In genomic region chr10:118370443-118370842, GRCm38 (mm10) we compare ENCODE assay signal across 8 mouse cellular contexts. TPM values are rescaled to one million over a fixed set of nuclear protein-coding genes. Genes with fewer than 3 reads are reported as not detected.
DNase-seq lines count a peak whose midpoint lies in the region; ATAC-seq and TF ChIP-seq lines count a peak whose summit lies in the region.

No protein-coding gene starts in this region.

- H3K9me3 ChIP-seq in heart, embryonic 12.5 days (replicated peaks), result 0 out of 2 replicates have a peak, but pooled peaks cover 5% of the 10 kb centered on the region
- H3K9me3 ChIP-seq in kidney, embryonic 16.5 days (ENCODE audit: low read length), result no peaks in the 10 kb centered on the region

- no peaks in the 10 kb centered on the region for H3K4me1 ChIP-seq in bone marrow macrophage, adult 2 months (ENCODE audit: control insufficient read depth, insufficient read depth, low read length)
- no peaks in the 10 kb centered on the region for H3K4me1 ChIP-seq in embryonic fibroblast, embryonic 13.5 days (ENCODE audit: control insufficient read depth, insufficient read depth, low read length)
- H3K4me1 ChIP-seq in heart, embryonic 12.5 days (replicated peaks), result no peaks in the 10 kb centered on the region
- no peaks in the 10 kb centered on the region for H3K4me1 ChIP-seq in kidney, embryonic 16.5 days (ENCODE audit: insufficient read depth, low read length)

- no peak overlapping the region for H3K4me3 ChIP-seq in bone marrow macrophage, adult 2 months (ENCODE audit: insufficient read depth, low read length)
- no peak overlapping the region for H3K4me3 ChIP-seq in embryonic fibroblast, embryonic 13.5 days (ENCODE audit: insufficient read depth, low read length)
- no peak overlapping the region for H3K4me3 ChIP-seq in heart, embryonic 12.5 days
- 0 out of 2 replicates have a peak overlapping the region, but pooled peaks have one; percentile 23 for H3K4me3 ChIP-seq in kidney, embryonic 16.5 days (ENCODE audit: low read length)
- H3K4me3 ChIP-seq in myocyte, result no peak overlapping the region

- no peak for TF ChIP-seq POLR2A in bone marrow macrophage, adult 2 months (IDR thresholded peaks at IDR 0.05; ENCODE audit: borderline replicate concordance, low read depth, low read length)
- TF ChIP-seq POLR2A in embryonic fibroblast, embryonic 13.5 days (IDR thresholded peaks at IDR 0.05; ENCODE audit: low read depth, low read length), result no peak
- no peak for TF ChIP-seq POLR2A in myocyte (IDR thresholded peaks at IDR 0.05; ENCODE audit: insufficient read length, low read depth)

- H3K9ac ChIP-seq in heart, embryonic 12.5 days, result no peak overlapping the region
- peak overlapping the region; percentile 54; the same call in 1 of the 2 replicates for H3K9ac ChIP-seq in kidney, embryonic 16.5 days (replicated peaks; ENCODE audit: low read length)

- H3K4me2 ChIP-seq in heart, embryonic 12.5 days, result peak overlapping the region; percentile 45
- peak overlapping the region; percentile 48 for H3K4me2 ChIP-seq in kidney, embryonic 16.5 days (replicated peaks; ENCODE audit: low read depth, low read length)
- peak overlapping the region; percentile 63 for H3K4me2 ChIP-seq in myocyte (ENCODE audit: low read depth)

- no peaks in the 10 kb centered on the region for H3K27me3 ChIP-seq in heart, embryonic 12.5 days (replicated peaks)
- no peaks in the 10 kb centered on the region for H3K27me3 ChIP-seq in kidney, embryonic 16.5 days (ENCODE audit: insufficient read depth, low read length)
- H3K27me3 ChIP-seq in myocyte (ENCODE audit: control insufficient read depth, insufficient read depth, insufficient read length), result no peaks in the 10 kb centered on the region
- H3K27me3 ChIP-seq in splenic B cell, adult 2 months (ENCODE audit: control insufficient read depth, insufficient read depth, low read length, poor library complexity, severe bottlenecking), result no peaks in the 10 kb centered on the region

- H3K36me3 ChIP-seq in heart, embryonic 12.5 days, result no peaks in the 10 kb centered on the region
- H3K36me3 ChIP-seq in kidney, embryonic 16.5 days (ENCODE audit: insufficient read depth, low read length), result no peaks in the 10 kb centered on the region
- H3K36me3 ChIP-seq in myocyte (ENCODE audit: control insufficient read depth, insufficient read depth), result no peaks in the 10 kb centered on the region
- no peaks in the 10 kb centered on the region for H3K36me3 ChIP-seq in splenic B cell, adult 2 months (ENCODE audit: control insufficient read depth, insufficient read depth, low read length, poor library complexity, severe bottlenecking)

- H3ac ChIP-seq in myocyte (ENCODE audit: control insufficient read depth, insufficient read length), result no peak overlapping the region

- TF ChIP-seq CTCF in bone marrow macrophage, adult 2 months (IDR thresholded peaks at IDR 0.05; ENCODE audit: low read depth, low read length), result peak; percentile 88
- peak; percentile 87 for TF ChIP-seq CTCF in embryonic fibroblast, embryonic 13.5 days (IDR thresholded peaks at IDR 0.05; ENCODE audit: borderline replicate concordance, insufficient read depth, low read length)

- ATAC-seq in heart, embryonic 12.5 days (ENCODE audit: insufficient number of reproducible peaks, low FRiP score), result peak; percentile 64
- ATAC-seq in kidney, embryonic 16.5 days (ENCODE audit: low FRiP score, low TSS enrichment), result peak; percentile 94

- 8% methylated on average over 10 of the region's 10 CpGs for WGBS in heart, embryonic 12.5 days
- 4% methylated on average over 10 of the region's 10 CpGs for WGBS in kidney, embryonic 16.5 days

- peak; percentile 88 for DNase-seq in B cell, adult 2 months
- peak; percentile 76 for DNase-seq in liver
- peak; percentile 89 for DNase-seq in splenic B cell, adult 2 months (ENCODE audit: low read depth, low spot score)

- H3K79me2 ChIP-seq in myocyte (ENCODE audit: control insufficient read depth, insufficient read depth), result no peaks in the 10 kb centered on the region

- no peak overlapping the region for H3K27ac ChIP-seq in bone marrow macrophage, adult 2 months (ENCODE audit: insufficient read depth, low read depth, low read length)
- no peak overlapping the region for H3K27ac ChIP-seq in embryonic fibroblast, embryonic 13.5 days (ENCODE audit: insufficient read depth, low read length)
- H3K27ac ChIP-seq in heart, embryonic 12.5 days (ENCODE audit: poor library complexity, severe bottlenecking), result no peak overlapping the region
- no peak overlapping the region for H3K27ac ChIP-seq in kidney, embryonic 16.5 days (ENCODE audit: low read length)

TF ChIP-seq in myocyte, 11 proteins besides CTCF, POLR2A, EP300 and RAD21:
- TF ChIP-seq POLR2AphosphoS2 (IDR thresholded peaks at IDR 0.05; ENCODE audit: insufficient read length, low read depth) (no peak), TCF3 (IDR thresholded peaks at IDR 0.05; ENCODE audit: insufficient read length, low read depth) (no peak), REST (IDR thresholded peaks at IDR 0.05; ENCODE audit: insufficient read depth, insufficient read length) (no peak), SRF (IDR thresholded peaks at IDR 0.05; ENCODE audit: control insufficient read depth, insufficient read length, low read depth) (no peak), CEBPB (IDR thresholded peaks at IDR 0.05; ENCODE audit: insufficient read depth, poor library complexity, severe bottlenecking) (no peak)

RNA-seq across cellular contexts. Expression of gene Gm9049, which starts 16.5 kb away (rescaled TPM):
- polyA plus RNA-seq in bone marrow macrophage, adult 2 months (2012; ENCODE audit: insufficient read depth, insufficient read length, missing spikeins), result 0.49 TPM in 1 of 2 replicates, not detected in the other
- polyA plus RNA-seq in embryonic fibroblast, embryonic 13.5 days (2011; ENCODE audit: insufficient read length, low read depth, missing spikeins), result not detected in 2 replicates
- not detected in 2 replicates for polyA plus RNA-seq in heart, embryonic 12.5 days (2016; fragmentation: Nextera tagmentation; extraction: Ambion mirVana)
- not detected in 2 replicates for polyA plus RNA-seq in kidney, embryonic 16.5 days (2015; fragmentation: Nextera tagmentation; extraction: Ambion mirVana)
- 0.06 TPM for polyA plus RNA-seq in myocyte (2012; fragmentation: generic; extraction: Trizol)

RNA-seq across cellular contexts. Expression of gene Gm9048, which starts 22.0 kb away (rescaled TPM):
- not detected in 2 replicates for polyA plus RNA-seq in bone marrow macrophage, adult 2 months (2012; ENCODE audit: insufficient read depth, insufficient read length, missing spikeins)
- polyA plus RNA-seq in embryonic fibroblast, embryonic 13.5 days (2011; ENCODE audit: insufficient read length, low read depth, missing spikeins), result not detected in 2 replicates
- polyA plus RNA-seq in heart, embryonic 12.5 days (2016; fragmentation: Nextera tagmentation; extraction: Ambion mirVana), result not detected in 2 replicates
- not detected in 2 replicates for polyA plus RNA-seq in kidney, embryonic 16.5 days (2015; fragmentation: Nextera tagmentation; extraction: Ambion mirVana)
- polyA plus RNA-seq in myocyte (2012; fragmentation: generic; extraction: Trizol), result not detected

RNA-seq across cellular contexts. Expression of gene Gm9046, which starts 27.4 kb away (rescaled TPM):
- polyA plus RNA-seq in bone marrow macrophage, adult 2 months (2012; ENCODE audit: insufficient read depth, insufficient read length, missing spikeins), result not detected in 2 replicates
- polyA plus RNA-seq in embryonic fibroblast, embryonic 13.5 days (2011; ENCODE audit: insufficient read length, low read depth, missing spikeins), result not detected in 2 replicates
- not detected in 2 replicates for polyA plus RNA-seq in heart, embryonic 12.5 days (2016; fragmentation: Nextera tagmentation; extraction: Ambion mirVana)
- polyA plus RNA-seq in kidney, embryonic 16.5 days (2015; fragmentation: Nextera tagmentation; extraction: Ambion mirVana), result not detected in 2 replicates
- not detected for polyA plus RNA-seq in myocyte (2012; fragmentation: generic; extraction: Trizol)

RNA-seq across cellular contexts. Expression of gene Gm9045, which starts 32.8 kb away (rescaled TPM):
- polyA plus RNA-seq in bone marrow macrophage, adult 2 months (2012; ENCODE audit: insufficient read depth, insufficient read length, missing spikeins), result 0.49 TPM in 1 of 2 replicates, not detected in the other
- polyA plus RNA-seq in embryonic fibroblast, embryonic 13.5 days (2011; ENCODE audit: insufficient read length, low read depth, missing spikeins), result not detected in 2 replicates
- not detected in 2 replicates for polyA plus RNA-seq in heart, embryonic 12.5 days (2016; fragmentation: Nextera tagmentation; extraction: Ambion mirVana)
- polyA plus RNA-seq in kidney, embryonic 16.5 days (2015; fragmentation: Nextera tagmentation; extraction: Ambion mirVana), result not detected in 2 replicates
- 0.06 TPM for polyA plus RNA-seq in myocyte (2012; fragmentation: generic; extraction: Trizol)

RNA-seq across cellular contexts. Expression of gene Gm9044, which starts 38.2 kb away (rescaled TPM):
- not detected in 2 replicates for polyA plus RNA-seq in bone marrow macrophage, adult 2 months (2012; ENCODE audit: insufficient read depth, insufficient read length, missing spikeins)
- not detected in 2 replicates for polyA plus RNA-seq in embryonic fibroblast, embryonic 13.5 days (2011; ENCODE audit: insufficient read length, low read depth, missing spikeins)
- polyA plus RNA-seq in heart, embryonic 12.5 days (2016; fragmentation: Nextera tagmentation; extraction: Ambion mirVana), result not detected in 2 replicates
- polyA plus RNA-seq in kidney, embryonic 16.5 days (2015; fragmentation: Nextera tagmentation; extraction: Ambion mirVana), result 0.14 TPM in 1 of 2 replicates, not detected in the other
- polyA plus RNA-seq in myocyte (2012; fragmentation: generic; extraction: Trizol), result not detected
